Mouse (Mus musculus): ENCODE measurements at regions not wholly inside any gene's neighbourhood (a gene's known extent, or its start where the extent isn't known, plus 50 kb on each side); places are given as distances from the start of the nearest gene placed in this dataset.

DNA sequence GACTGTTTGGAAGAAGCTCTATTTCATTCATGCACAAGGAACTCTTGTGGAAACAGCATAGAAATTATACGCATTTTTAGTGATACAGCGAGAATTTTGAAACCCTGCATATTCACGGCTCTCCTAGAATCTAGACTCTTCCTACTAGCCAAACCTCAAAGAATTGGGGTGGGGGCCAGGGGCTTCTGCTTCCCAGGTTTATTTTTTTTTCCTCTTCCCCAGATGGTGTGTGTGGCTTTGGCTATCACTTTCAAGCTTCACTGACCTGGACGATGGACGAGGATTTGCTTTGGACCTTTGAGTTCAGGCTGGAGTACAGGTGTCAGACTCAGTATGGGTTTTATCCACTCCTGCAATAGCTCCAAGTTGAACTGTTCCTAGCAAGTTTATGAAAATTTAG, 457.7 kb downstream of the Gm16223 start:
- TF ChIP-seq TCF12 (IDR thresholded peaks at IDR 0.05; ENCODE audit: low read depth, low read length) (no peak), ELF1 (IDR thresholded peaks at IDR 0.05; ENCODE audit: low read depth, low read length) (no peak), JUND (conservative IDR thresholded peaks at IDR 0.05; ENCODE audit: low read depth, low read length) (no peak), USF2 (conservative IDR thresholded peaks at IDR 0.05; ENCODE audit: low read depth, low read length) (no peak), SIN3A (IDR thresholded peaks at IDR 0.05; ENCODE audit: low read length) (no peak), NELFE (IDR thresholded peaks at IDR 0.05; ENCODE audit: low read depth, low read length) (no peak), EP300 (IDR thresholded peaks at IDR 0.05; ENCODE audit: low read length) (no peak), KAT2A (IDR thresholded peaks at IDR 0.05; ENCODE audit: insufficient replicate concordance, low read length) (no peak), POLR2A (IDR thresholded peaks at IDR 0.05; ENCODE audit: low read depth, low read length) (no peak)
